Mouse (Mus musculus) intestine, postnatal 0 days (tissue): ENCODE results near the gene Tmc7. TPM values are rescaled to one million over a fixed set of nuclear protein-coding genes. Genes with fewer than 3 reads are reported as not detected.
A peak's percentile ranks its signal among the peaks of the same experiment; 100 is the strongest.

Experiments used
- ATAC-seq: fragments of 200-750 bp; cut with Nextera tagmentation; 2 replicates; pipeline ENCODE4 v1.8.0; 2017; ENCODE audit warnings: mild to moderate bottlenecking, moderate TSS enrichment, moderate library complexity
- H3K27ac ChIP-seq: fragments of 300-500 bp; sonication (generic); 2 replicates; pipeline ENCODE4 v1.5.1; 2014; ENCODE audit warnings: mild to moderate bottlenecking, low read depth, low read length, moderate library complexity
- H3K27me3 ChIP-seq: fragments of 300-500 bp; sonication (generic); replicated peaks from 2 replicates; pipeline ENCODE4 v1.6.1; 2014; ENCODE audit warnings: low read length, mixed read lengths; ENCODE audit not compliant: control insufficient read depth, insufficient read depth
- H3K36me3 ChIP-seq: fragments of 300-500 bp; sonication (generic); 2 replicates; pipeline ENCODE4 v1.6.1; 2014; ENCODE audit warnings: mild to moderate bottlenecking, moderate library complexity; ENCODE audit not compliant: control insufficient read depth, insufficient read depth
- H3K4me1 ChIP-seq: fragments of 300-500 bp; sonication (generic); replicated peaks from 2 replicates; pipeline ENCODE4 v1.6.1; 2014; ENCODE audit warnings: antibody characterized with exemption, low read length, mixed read lengths; ENCODE audit not compliant: control insufficient read depth, insufficient read depth
- H3K4me2 ChIP-seq: fragments of 300-500 bp; sonication (generic); replicated peaks from 2 replicates; pipeline ENCODE4 v1.6.1; 2014; ENCODE audit warnings: low read depth, mild to moderate bottlenecking, moderate library complexity
- H3K4me3 ChIP-seq: fragments of 300-500 bp; sonication (generic); 2 replicates; pipeline ENCODE4 v1.5.1; 2014; ENCODE audit warnings: low read depth, low read length
- H3K9ac ChIP-seq: fragments of 300-500 bp; sonication (generic); 2 replicates; pipeline ENCODE4 v1.6.1; 2014; ENCODE audit warnings: mild to moderate bottlenecking, low read depth, low read length
- H3K9me3 ChIP-seq: fragments of 300-500 bp; sonication (generic); 2 replicates; pipeline ENCODE4 v1.6.1; 2016; ENCODE audit warnings: mixed run types; ENCODE audit not compliant: control insufficient read depth
- CTCF ChIP-seq: sonication (generic); IDR thresholded peaks from 2 replicates; pipeline ENCODE4 v1.5.1; 2016; ENCODE audit warnings: low read depth, mild to moderate bottlenecking, control low read depth, antibody characterized with exemption, moderate library complexity
- WGBS: fragments of 180-500 bp; shearing (Covaris S2); extraction: QIAGEN DNeasy Blood & Tissue Kit; methylation state at CpG from one replicate; pipeline ENCODE4 v1.1.7; 2014; 5-methylcytosine and 5-hydroxymethylcytosine counted together
- polyA plus RNA-seq: library from polyadenylated mRNA; unstranded; fragments of >200 nt; fragmentation: Nextera tagmentation; extraction: Ambion mirVana; gene quantifications from 2 replicates; pipeline ENCODE4 v1.2.1, GENCODE M21; 2015

Tmc7 gene
- polyA plus RNA-seq, result 1.4 and 1.5 TPM in 2 replicates

DNA sequence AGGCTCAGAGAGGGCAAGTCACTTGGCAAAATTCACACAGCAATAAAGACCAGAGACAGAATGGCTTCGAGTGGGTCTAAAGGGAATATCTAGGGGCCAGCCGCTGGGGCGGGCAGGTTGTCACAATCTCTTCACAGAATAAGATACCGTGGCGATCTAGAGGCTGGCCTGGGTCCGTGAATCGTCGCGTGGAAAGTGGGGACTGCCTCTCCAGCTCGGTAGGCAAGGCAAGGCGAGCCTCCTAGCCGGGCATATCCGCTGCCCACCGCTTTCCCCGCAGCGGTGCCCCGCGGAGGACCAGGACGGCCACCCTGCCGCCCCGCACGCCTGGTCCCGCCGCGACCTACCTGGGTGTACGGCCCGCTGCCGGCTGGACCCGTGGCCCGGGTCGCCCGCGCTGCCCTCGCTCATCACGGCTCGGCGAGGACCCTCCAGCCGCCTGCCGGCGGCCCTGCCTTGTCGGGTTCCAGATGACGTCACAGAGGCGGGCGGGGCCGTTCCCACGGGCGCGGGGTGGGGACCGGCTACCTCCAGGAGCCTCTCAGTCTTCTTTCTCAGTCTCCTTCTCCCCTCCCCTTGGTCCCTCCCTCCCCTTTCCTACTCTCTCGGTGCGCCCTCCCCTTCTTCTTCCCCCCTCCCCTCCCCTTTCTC, at the start of gene Tmc7:
Gene Tmc7, minus strand, starts transcription at position 480 of the 651 bp plus-strand sequence.
- peak within 1 kb of the TSS; percentile 50; the same call in 1 of the 2 replicates for H3K27ac ChIP-seq
- H3K36me3 ChIP-seq, result no peaks in the 10 kb centered on the region
- peak; percentile 49 for TF ChIP-seq CTCF
- ATAC-seq, result peak; percentile 41
- H3K4me1 ChIP-seq, result no peaks in the 10 kb centered on the region
- no peaks in the 10 kb centered on the region for H3K27me3 ChIP-seq
- H3K4me2 ChIP-seq, result peak within 1 kb of the TSS; percentile 98
- WGBS, result 1% methylated on average over 47 of the region's 51 CpGs
- H3K4me3 ChIP-seq, result peak within 1 kb of the TSS; percentile 66
- H3K9me3 ChIP-seq, result no peaks in the 10 kb centered on the region
- H3K9ac ChIP-seq, result peak within 1 kb of the TSS; percentile 77

DNA sequence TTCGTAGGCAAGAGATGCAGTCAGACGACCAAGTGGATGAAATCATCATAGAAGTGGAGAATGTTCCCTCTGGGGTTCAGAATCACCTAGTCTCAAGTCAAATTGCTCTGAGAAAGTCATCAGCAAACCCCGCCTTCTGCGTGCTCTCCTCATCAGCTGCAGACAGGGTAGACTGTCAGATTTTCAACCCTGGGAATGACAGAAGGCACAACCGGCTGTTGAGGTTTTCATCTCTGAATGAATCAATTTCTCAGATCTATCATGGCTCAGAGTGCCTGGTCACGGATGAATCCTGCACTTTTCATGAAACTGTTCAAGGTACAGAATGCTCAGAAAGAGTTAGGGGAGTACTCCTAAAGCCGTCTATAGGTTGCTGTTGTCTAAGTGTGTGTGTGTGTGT, 49.4 kb upstream of the Tmc7 start:
- H3K27me3 ChIP-seq, result no peaks in the 10 kb centered on the region
- no peaks in the 10 kb centered on the region for H3K9me3 ChIP-seq
- H3K27ac ChIP-seq, result no peak overlapping the region
- no peak for TF ChIP-seq CTCF
- no peak for ATAC-seq
- H3K4me1 ChIP-seq, result peaks cover under 1% of the 10 kb centered on the region; the same call in 1 of the 2 replicates
- H3K36me3 ChIP-seq, result peaks cover 7% of the 10 kb centered on the region; the same call in 1 of the 2 replicates
- no peak overlapping the region for H3K9ac ChIP-seq
- WGBS, result 89% methylated on average over 7 of the region's 7 CpGs
- H3K4me3 ChIP-seq, result no peak overlapping the region
- no peak overlapping the region for H3K4me2 ChIP-seq

DNA sequence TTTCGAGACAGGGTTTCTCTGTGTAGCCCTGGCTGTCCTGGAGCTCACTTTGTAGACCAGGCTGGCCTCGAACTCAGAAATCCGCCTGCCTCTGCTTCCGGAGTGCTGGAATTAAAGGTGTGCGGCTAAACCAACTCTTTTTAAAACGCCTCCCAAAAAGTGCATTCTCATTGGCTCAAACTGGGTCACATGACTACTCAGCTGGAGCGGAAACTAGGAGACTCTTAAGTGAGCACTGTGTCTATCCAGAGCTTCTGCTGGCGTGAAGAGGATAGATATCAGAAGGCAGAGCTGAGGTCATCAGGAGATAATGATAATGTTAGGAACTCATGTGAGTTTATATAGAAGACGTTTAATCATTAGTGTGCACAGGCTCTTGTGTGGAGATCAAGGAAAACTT, 48.6 kb upstream of the Tmc7 start:
- H3K36me3 ChIP-seq, result peaks cover 11% of the 10 kb centered on the region; the same call in 1 of the 2 replicates
- no peak overlapping the region for H3K9ac ChIP-seq
- no peak overlapping the region for H3K4me2 ChIP-seq
- WGBS, result 78% methylated on average over 9 of the region's 9 CpGs
- no peaks in the 10 kb centered on the region for H3K27me3 ChIP-seq
- TF ChIP-seq CTCF, result no peak
- no peaks in the 10 kb centered on the region for H3K9me3 ChIP-seq
- no peak for ATAC-seq
- H3K27ac ChIP-seq, result no peak overlapping the region
- H3K4me1 ChIP-seq, result peaks cover 4% of the 10 kb centered on the region; the same call in 1 of the 2 replicates
- no peak overlapping the region for H3K4me3 ChIP-seq

- Histone ChIP-seq H3K27ac (peak overlapping the region; percentile 60), H3K27me3 (no peaks in the 10 kb centered on the region), H3K9ac (no peak overlapping the region), H3K4me2 (no peak overlapping the region), H3K4me1 (peaks cover 4% of the 10 kb centered on the region; the same call in 1 of the 2 replicates), H3K9me3 (no peaks in the 10 kb centered on the region), H3K36me3 (peaks cover 10% of the 10 kb centered on the region; the same call in 1 of the 2 replicates), H3K4me3 (no peak overlapping the region)
- no peak for TF ChIP-seq CTCF
- 40% methylated on average over 13 of the region's 13 CpGs for WGBS
- ATAC-seq, result peak; percentile 95
Observed at GRCm38 (mm10) chr7:118627550-118628298, 43.2 kb upstream of the Tmc7 start.

- H3K4me2 ChIP-seq, result no peak overlapping the region
- H3K27ac ChIP-seq, result no peak overlapping the region
- TF ChIP-seq CTCF, result no peak
- no peaks in the 10 kb centered on the region for H3K4me1 ChIP-seq
- H3K4me3 ChIP-seq, result no peak overlapping the region
- H3K36me3 ChIP-seq, result peaks cover 3% of the 10 kb centered on the region; the same call in 1 of the 2 replicates
- H3K9me3 ChIP-seq, result no peaks in the 10 kb centered on the region
- 77% methylated on average over 6 of the region's 6 CpGs for WGBS
- H3K27me3 ChIP-seq, result no peaks in the 10 kb centered on the region
- H3K9ac ChIP-seq, result no peak overlapping the region
- ATAC-seq, result no peak
Observed at GRCm38 (mm10) chr7:118621094-118621493, 36.6 kb upstream of the Tmc7 start.

DNA sequence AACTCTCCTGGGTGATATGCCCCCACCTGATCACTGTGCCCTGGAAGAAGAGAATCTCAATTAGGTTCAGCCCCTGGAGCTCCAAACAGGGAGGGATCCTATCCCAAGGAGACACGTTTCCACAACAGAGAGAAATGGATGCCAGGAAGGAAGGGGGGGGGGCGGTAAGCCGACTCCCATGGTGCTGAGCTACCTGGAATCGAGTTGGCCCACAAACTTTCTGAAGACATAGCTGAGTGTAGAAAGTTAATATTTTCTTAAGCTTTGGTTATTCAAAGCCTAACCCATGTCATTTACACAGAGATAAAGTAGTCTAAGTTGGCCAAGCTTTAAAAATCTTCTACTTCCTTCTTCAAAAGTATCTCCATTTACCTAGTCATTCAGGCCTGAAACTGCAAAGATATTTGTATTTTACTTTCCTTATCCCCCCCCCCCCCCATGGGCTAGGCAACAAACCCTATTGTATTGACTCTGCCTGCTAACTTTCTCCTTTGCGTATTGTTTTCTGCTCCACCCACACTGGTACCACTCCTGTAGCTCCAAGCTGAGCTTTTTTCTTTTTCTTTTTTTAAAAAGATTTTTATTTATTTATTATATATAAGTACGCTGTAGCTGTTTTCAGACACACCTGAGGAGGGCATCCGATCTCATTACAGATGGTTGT, 35.8 kb upstream of the Tmc7 start:
- TF ChIP-seq CTCF, result no peak
- Histone ChIP-seq H3K9me3 (no peaks in the 10 kb centered on the region), H3K4me2 (no peak overlapping the region), H3K36me3 (peaks cover 3% of the 10 kb centered on the region; the same call in 1 of the 2 replicates), H3K9ac (no peak overlapping the region), H3K4me3 (no peak overlapping the region), H3K4me1 (no peaks in the 10 kb centered on the region), H3K27ac (no peak overlapping the region; the same call in 1 of the 2 replicates), H3K27me3 (no peaks in the 10 kb centered on the region)
- 61% methylated on average over 7 of the region's 7 CpGs for WGBS
- peak; percentile 51 for ATAC-seq
